Mouse (Mus musculus): ENCODE data around the gene Nrxn1.

Gene Nrxn1

DNA sequence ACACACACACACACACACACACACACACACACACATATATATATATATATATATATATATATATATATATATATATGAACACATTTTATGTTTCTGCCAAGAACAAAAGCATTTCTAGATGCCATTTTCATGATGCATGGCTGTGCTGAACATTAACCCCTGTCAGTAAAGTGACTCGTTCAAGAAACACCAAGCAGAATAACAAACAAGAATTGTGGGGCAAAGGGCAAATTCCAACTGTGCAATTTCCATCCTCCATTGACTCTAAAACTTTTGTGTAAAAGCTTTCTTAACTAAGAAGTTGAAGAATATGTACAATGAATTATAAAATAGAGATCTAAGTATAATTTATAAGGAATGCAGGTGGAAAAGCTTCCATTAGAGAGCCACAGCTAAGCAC, 1030.0 kb downstream of the Nrxn1 start:
- DNase-seq, result no peak

DNA sequence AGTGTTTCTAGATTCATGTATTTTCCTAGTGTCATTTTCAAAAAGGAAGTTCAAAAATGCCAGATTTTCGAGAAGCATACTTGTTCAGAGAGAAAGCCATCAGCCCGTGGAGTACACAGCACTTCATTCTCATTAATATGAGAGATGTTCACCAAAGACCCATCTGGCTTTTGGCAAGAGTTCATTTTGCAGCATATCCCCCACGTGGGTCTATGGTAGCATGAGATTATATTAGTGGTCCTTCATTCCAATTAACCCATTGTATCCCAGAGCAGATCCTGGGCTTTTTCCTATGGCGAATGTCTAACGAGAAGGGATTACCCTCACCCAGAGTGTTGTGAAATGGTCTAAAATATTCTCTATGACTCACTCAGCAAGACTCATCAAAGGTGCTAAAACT, 1032.0 kb downstream of the Nrxn1 start:
- DNase-seq, result no peak

DNA sequence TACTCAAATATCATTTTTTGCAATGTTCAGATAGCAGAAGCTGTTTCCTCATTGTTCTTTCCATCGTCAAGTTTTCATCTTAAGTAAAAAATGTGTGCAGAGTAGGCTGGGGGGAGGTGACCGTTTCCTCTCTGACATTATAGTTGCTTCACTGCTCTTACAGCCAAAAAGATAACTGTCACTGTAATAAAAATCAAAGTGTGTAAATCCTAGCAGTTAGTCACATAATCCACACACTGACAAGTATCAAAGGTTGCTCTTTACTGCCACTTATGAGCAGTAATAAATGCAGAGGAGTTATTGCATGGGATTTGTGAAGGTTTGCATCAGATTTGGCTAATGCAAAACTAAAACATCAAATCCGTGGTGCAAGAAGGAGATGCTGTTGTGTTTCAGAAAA, 1032.7 kb downstream of the Nrxn1 start:
- no peak for DNase-seq

DNA sequence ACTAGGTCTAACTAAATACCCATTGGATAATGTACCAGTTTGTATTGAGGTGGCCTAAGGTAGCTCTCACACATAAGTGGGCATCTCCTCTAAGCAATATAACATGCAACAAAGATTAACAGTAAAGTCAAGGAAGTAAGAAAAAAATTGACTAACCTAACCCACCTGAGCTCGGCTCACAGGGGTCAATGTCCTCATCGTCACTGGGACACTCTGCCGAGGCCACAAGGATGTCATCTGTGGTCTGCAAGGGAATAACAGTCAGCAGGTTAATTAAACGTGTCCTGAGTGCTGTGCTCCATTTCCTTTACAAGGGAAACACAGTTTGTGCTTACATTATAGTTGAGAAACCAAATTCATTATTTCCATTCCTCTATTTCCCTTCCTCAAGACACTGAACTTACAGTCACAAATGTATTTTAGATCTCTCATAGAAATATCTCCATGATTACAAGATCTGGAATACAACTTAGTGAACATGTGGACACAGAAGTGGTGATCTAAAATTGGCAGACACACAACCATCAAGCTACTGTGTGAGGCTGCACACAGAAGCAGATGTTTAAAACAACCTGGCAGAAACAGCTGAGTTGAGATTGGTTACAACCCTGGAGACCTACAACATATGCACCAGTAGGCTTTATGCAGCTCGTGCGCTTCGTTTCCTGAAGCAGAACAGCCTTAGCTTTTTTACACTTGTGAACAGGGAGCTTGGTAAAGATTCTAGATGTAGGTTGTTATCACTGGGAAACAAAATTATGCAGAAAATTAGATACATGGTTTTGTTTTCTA, 1033.4 kb downstream of the Nrxn1 start:
- no peak for DNase-seq

DNA sequence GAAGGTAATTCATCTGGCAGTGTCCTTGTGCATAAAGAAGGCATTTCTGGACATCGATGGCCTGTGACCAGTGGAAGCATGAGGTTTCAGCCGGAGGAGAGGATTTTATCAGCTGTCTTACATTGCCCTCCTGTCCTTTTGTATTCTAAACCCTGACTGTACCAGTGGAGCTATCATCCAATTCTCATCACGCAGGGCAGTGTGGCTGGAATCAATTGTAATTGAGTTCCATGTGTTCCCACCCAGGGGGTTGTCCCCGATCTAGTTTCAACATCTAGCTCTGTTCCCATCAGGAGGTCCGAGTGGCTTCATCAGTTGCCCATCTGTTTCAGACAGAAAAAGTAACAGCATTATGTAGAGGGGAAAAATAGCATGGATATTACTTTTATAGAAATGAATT, 1038.6 kb downstream of the Nrxn1 start:
- no peak for DNase-seq

DNA sequence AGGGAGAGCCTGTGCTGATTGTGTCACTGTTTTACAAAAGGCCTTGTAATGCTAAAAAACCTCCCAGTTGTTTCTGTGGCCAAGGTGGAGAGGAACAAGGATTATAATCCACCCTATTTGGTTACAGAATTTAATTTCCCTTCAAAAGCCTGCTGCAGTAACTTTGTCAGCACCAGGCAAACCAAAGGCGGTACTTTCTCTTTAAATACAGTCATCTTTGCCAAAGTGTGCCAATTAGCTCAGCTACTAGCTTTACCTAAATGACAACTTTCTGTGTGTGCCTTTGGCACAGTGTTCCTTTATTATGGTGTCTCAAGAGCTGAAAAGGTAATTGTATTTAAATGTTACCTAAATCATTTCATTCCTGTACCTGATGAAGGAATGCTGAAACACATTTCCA, 1053.6 kb downstream of the Nrxn1 start:
- no peak for DNase-seq

DNA sequence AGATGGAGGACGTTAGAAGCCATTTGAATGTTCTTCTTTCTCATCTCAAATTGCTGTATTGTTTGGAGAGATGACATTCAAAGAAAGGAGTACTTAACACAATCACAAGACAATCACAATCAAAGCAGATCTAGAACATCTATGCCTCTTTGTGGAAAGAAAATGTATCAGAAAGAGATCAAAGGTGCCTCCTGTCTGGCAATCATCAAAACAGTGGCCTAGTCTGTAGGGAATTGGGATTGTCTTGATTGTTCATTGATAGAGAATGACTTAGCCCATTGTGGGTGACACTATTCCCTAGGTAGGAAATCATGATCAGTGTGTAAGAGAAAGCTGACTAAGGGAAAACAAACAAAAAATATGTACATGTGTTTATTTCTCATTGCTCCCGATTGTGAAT, 1060.5 kb downstream of the Nrxn1 start:
- DNase-seq, result no peak

DNA sequence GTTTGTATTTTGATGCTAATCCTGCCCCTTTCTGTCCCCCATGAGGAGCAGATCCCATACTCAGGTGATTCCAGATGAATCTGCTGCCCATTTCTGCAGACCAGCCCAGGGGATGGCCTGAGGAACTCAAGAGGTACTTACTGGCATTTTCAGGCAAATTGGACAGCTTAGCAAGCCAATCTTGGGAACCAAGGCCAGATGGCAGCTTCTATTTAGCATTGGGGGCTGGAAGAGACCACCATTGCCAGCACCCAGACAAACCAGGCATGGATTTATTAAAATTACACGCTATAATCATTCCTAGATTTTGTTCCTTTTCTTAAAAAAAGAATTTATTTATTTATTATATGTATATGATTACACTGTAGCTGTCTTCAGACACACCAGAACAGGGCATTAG, 1076.2 kb downstream of the Nrxn1 start:
- no peak for DNase-seq

DNA sequence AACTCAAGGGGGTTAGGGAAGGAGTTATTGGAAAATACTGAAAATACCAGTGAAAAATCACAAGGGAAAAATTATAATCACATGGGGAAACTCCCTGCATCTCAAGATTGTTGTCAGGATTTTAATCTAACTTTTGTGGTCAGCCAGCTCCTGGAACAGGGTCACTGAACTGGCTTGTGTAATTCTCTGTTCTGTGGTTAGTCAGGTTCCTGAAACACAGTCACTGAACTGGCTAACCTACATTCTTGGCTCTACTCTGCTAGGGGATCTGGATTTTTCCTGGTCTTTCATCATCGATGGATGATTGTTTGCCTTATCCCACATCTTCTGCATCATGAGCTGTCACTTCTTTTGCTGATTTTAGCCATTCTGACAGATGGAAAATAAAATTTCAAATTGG, 1081.1 kb downstream of the Nrxn1 start:
- no peak for DNase-seq

DNA sequence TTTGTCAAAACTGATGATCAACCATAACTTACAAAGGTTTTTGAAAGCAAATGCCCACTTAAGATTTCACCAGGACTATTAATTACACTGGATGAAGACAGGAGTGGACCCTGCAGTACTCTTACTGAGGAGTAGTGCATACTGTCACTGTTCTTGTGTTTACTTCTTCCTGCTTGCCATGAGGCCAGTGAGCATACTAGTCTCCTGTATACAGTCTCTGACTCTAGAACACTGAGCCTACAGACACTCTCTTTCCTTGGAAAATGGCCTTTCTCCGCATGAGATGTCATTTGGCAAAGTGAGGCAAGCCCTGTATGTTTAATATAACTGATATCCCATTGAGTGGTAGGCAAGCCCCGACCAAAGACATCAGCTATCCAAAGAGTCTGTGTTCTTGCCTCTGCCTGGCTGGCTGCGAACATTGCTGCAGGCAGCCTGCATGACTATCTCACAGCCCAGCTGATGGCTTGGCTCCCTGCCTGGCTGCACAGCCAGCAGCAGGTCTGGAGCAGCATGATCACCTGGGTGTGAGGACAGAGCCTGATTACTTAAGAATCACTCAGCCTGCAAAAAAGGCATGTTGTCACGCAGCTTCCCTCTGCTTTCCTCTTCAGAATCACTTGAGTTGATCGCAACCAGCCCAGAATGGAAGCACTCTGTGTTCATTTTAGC, 1085.3 kb downstream of the Nrxn1 start:
- no peak for DNase-seq

DNA sequence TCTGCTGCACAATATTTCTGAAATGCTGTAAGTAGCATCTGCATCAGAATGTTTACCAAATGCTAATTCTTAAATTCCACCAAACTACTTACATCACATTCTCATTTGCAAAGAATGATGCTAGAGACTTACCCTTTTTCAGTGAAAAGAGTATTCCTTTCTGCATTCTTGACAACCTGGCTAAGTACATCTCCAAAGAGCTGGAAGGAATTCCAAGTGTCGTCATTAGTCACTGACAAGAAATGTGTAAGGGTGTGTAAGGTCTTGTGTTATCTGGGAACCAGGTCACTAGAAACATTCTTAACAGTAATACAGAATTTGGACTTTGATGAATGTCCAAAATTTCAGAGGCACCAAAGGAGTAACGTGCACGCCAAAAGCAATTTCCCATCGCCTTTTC, 1102.2 kb downstream of the Nrxn1 start:
- DNase-seq, result no peak

Data from lung, postnatal 36 days (tissue).